Mouse (Mus musculus) hindbrain, embryonic 16.5 days (tissue): ENCODE measurements at regions not wholly inside any gene's neighbourhood (a gene's known extent, or its start where the extent isn't known, plus 50 kb on each side); places are given as distances from the start of the nearest gene placed in this dataset.

Experiments used
- ATAC-seq: fragments of 200-750 bp; cut with Nextera tagmentation; 2 replicates; pipeline ENCODE4 v1.8.0; 2017; ENCODE audit warnings: moderate TSS enrichment, moderate library complexity
- H3K27ac ChIP-seq: fragments of 300-500 bp; sonication (generic); 2 replicates; pipeline ENCODE4 v1.5.1; 2014; ENCODE audit warnings: low read depth, mild to moderate bottlenecking, control low read depth, low read length, moderate library complexity
- H3K27me3 ChIP-seq: fragments of 300-500 bp; sonication (generic); replicated peaks from 2 replicates; pipeline ENCODE4 v1.6.1; 2014; ENCODE audit warnings: low read length; ENCODE audit not compliant: control insufficient read depth, insufficient read depth
- H3K36me3 ChIP-seq: fragments of 300-500 bp; sonication (generic); 2 replicates; pipeline ENCODE4 v1.6.1; 2014; ENCODE audit warnings: mild to moderate bottlenecking, low read length, moderate library complexity, mixed read lengths; ENCODE audit not compliant: control insufficient read depth, insufficient read depth
- H3K4me1 ChIP-seq: fragments of 300-500 bp; sonication (generic); 2 replicates; pipeline ENCODE4 v1.6.1; 2014; ENCODE audit warnings: low read depth, low read length; ENCODE audit not compliant: control insufficient read depth, insufficient read depth
- H3K4me2 ChIP-seq: fragments of 300-500 bp; sonication (generic); 2 replicates; pipeline ENCODE4 v1.6.1; 2014; ENCODE audit warnings: mild to moderate bottlenecking, low read length, control low read depth, moderate library complexity
- H3K4me3 ChIP-seq: fragments of 300-500 bp; sonication (generic); 2 replicates; pipeline ENCODE4 v1.5.1; 2014; ENCODE audit warnings: mild to moderate bottlenecking, low read length, control low read depth, moderate library complexity
- H3K9ac ChIP-seq: fragments of 300-500 bp; sonication (generic); 2 replicates; pipeline ENCODE4 v1.6.1; 2014; ENCODE audit warnings: low read depth, mild to moderate bottlenecking, control low read depth, low read length, moderate library complexity
- H3K9me3 ChIP-seq: fragments of 300-500 bp; sonication (generic); 2 replicates; pipeline ENCODE4 v1.6.1; 2014; ENCODE audit warnings: mild to moderate bottlenecking, low read length, moderate library complexity; ENCODE audit not compliant: control insufficient read depth
- WGBS: fragments of 180-500 bp; shearing (Covaris S2); extraction: QIAGEN DNeasy Blood & Tissue Kit; methylation state at CpG from one replicate; pipeline ENCODE4 v1.1.7; 2014; 5-methylcytosine and 5-hydroxymethylcytosine counted together

DNA sequence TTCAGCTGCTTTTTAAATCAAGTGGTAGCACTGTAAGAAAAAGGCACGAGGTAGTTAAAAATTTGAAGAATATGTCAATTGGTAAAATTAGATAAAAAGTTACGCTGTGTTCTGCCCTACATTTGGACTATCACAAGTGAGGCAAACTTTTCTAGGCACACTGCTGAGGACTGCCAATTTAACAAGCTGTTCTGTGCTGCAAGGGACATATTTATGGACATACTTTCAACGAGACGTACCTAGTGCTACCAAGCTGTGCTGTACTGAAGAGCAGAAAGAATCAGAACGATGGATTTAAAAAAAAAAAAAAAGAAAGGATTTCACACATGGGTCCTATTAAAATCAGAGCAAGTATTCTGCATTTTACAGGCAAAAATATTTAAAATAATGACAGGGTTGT, 692.1 kb downstream of the Cypt12 start:
- ATAC-seq = no peak
- Histone ChIP-seq H3K4me3 (no peak overlapping the region), H3K9me3 (no peaks in the 10 kb centered on the region), H3K4me1 (no peaks in the 10 kb centered on the region), H3K36me3 (no peaks in the 10 kb centered on the region), H3K4me2 (no peak overlapping the region), H3K9ac (no peak overlapping the region), H3K27ac (no peak overlapping the region), H3K27me3 (no peaks in the 10 kb centered on the region)
- 82% methylated on average over 5 of the region's 5 CpGs for WGBS

DNA sequence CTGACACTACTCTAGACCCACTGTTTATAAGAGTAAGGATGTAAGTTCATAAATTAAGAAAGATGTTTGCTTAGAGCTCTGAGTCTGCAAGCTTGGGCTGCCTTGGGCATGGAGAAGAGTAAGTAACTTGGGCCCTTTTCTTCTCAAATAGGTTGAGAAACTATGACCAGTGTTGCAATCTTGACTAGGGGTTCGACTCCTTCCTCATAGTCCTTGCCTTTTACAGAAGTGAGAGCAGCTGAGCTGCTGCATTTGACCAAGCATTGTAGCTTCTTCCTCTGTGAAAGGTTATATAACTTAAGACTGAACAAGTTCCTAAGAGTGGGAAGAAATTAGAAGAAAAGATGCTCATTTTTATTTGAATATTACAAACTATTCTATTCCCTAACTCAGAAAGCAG, 693.5 kb downstream of the Cypt12 start:
- Histone ChIP-seq H3K4me3 (no peak overlapping the region), H3K9ac (no peak overlapping the region), H3K27me3 (no peaks in the 10 kb centered on the region), H3K4me1 (no peaks in the 10 kb centered on the region), H3K36me3 (no peaks in the 10 kb centered on the region), H3K9me3 (no peaks in the 10 kb centered on the region), H3K27ac (no peak overlapping the region), H3K4me2 (no peak overlapping the region)
- WGBS = 80% methylated on average over 1 of the region's 1 CpGs
- ATAC-seq = no peak

DNA sequence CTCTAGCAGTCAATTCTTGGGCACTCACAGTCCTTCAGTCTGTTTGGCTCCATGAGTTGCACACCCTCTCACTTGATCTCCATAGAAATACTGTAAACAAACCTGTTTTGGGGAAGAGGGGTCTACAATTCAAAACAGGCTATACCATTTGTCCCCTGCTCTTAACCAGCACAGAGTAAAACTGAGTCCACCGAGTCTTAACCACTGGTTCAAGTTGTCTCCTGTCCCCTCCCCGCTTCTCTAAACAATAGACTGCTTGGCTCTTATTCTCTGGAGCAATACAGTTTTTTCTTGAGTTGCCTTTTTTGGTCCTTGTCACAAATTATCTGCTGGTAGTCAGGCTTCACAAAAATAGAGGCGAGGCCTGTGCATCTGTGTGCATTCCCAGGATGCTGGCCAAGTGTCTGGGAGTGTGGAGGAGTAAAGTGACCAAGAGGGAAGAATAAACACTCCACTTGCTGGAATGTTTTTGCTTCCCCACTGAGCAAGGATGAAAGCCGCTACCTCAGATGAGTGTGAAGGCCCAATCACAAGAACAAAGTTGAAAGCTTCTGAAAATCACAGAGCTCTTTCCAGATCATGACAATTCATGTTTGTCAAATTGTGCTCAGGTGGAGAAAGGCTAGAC, 695.3 kb downstream of the Cypt12 start:
- Histone ChIP-seq H3K9me3 (no peaks in the 10 kb centered on the region), H3K27me3 (no peaks in the 10 kb centered on the region), H3K27ac (no peak overlapping the region), H3K4me2 (no peak overlapping the region), H3K4me3 (no peak overlapping the region), H3K36me3 (no peaks in the 10 kb centered on the region), H3K4me1 (no peaks in the 10 kb centered on the region), H3K9ac (no peak overlapping the region)
- 79% methylated on average over 4 of the region's 4 CpGs for WGBS
- ATAC-seq = no peak

DNA sequence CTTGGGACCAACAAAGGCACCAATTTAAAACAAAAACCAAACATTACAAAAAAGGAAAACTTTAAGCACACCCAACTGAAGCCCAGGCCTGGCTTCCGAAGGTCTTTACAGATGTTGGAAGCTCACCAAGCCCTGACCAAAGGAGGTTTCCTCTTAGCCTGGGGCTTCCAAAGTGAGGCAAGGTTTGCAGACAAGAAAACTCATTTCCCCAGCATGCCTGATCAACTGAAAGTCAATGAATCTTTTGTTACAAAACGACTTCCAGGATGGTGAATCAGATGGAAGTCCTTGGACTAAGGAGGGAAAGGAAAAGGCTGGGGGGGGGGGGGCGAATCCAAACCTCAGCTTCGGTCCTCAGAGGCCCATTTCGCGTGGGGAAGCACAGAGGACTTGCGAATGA, 697.3 kb downstream of the Cypt12 start:
- ATAC-seq = no peak
- Histone ChIP-seq H3K9me3 (no peaks in the 10 kb centered on the region), H3K27ac (no peak overlapping the region), H3K4me1 (no peaks in the 10 kb centered on the region), H3K9ac (no peak overlapping the region), H3K4me3 (no peak overlapping the region), H3K27me3 (no peaks in the 10 kb centered on the region), H3K4me2 (no peak overlapping the region), H3K36me3 (no peaks in the 10 kb centered on the region)
- 58% methylated on average over 7 of the region's 7 CpGs for WGBS

DNA sequence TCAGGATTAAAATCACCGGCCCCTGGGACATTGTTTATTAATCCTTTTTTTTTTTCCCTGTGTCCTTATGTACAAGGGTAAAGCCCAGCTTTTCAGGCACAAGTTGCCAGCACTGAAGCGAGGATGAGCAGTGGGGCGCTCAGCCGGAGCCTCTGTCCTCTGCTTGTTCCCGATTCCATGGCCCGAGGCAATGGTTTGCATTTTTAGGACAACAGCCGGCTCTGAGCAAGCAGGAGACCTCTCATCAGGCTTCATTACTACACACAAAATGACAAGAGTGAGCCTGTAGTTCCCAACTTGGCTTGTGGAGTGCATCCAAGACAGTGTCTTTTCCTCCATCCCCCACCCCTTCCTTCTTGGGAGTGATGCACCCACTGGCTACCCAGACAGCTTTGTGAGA, 697.7 kb downstream of the Cypt12 start:
- no peaks in the 10 kb centered on the region for H3K9me3 ChIP-seq
- WGBS = 55% methylated on average over 7 of the region's 7 CpGs
- H3K4me1 ChIP-seq = no peaks in the 10 kb centered on the region
- no peak overlapping the region for H3K27ac ChIP-seq
- no peak overlapping the region for H3K9ac ChIP-seq
- H3K4me2 ChIP-seq = no peak overlapping the region
- peak; percentile 67; the same call in 1 of the 2 replicates for ATAC-seq
- H3K4me3 ChIP-seq = no peak overlapping the region
- H3K27me3 ChIP-seq = no peaks in the 10 kb centered on the region
- H3K36me3 ChIP-seq = no peaks in the 10 kb centered on the region

DNA sequence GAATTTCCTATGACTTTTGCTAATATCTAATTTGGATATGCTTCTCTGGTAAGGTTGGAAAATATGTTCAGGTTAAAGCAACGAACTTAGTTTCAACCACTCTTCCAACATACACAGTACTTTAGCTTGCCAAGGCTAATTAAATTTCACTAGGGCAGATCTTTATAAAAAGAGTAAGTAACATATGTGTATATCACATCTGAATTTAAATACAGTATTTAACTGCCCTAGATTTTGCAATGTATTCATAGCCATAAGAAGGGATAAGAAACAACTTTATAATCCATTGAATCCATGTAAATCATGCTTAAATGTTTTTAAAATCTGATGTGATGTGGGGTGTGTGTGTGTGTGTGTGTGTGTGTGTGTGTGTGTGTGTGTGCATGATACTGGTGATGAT, 705.3 kb downstream of the Cypt12 start:
- H3K9me3 ChIP-seq = no peaks in the 10 kb centered on the region
- no peak for ATAC-seq
- no peaks in the 10 kb centered on the region for H3K4me1 ChIP-seq
- WGBS = 91% methylated on average over 1 of the region's 1 CpGs
- no peaks in the 10 kb centered on the region for H3K36me3 ChIP-seq
- no peak overlapping the region for H3K4me2 ChIP-seq
- no peak overlapping the region for H3K4me3 ChIP-seq
- no peak overlapping the region for H3K27ac ChIP-seq
- H3K27me3 ChIP-seq = no peaks in the 10 kb centered on the region
- H3K9ac ChIP-seq = no peak overlapping the region

DNA sequence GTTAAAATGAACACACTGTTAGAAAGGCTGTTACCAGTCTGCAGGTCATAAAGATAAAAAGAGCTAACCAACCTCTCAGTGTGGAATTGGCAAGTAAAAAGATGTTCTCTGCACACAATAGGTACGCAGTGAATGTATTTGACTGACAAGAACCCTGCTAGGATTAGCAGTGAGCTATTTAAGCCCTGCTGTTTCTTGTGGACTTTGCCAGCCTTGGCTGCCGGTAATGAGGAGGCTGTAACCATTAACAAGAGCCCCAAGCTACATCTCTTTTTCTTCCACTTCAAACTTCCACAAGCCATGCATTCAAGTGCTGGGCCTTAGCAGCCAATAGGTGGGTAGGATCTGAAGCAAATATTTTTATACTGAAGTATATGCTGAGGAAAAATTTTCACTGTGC, 717.5 kb downstream of the Cypt12 start:
- H3K27ac ChIP-seq = no peak overlapping the region
- no peak overlapping the region for H3K4me3 ChIP-seq
- no peak overlapping the region for H3K9ac ChIP-seq
- H3K4me1 ChIP-seq = no peaks in the 10 kb centered on the region
- ATAC-seq = peak; percentile 45
- no peak overlapping the region for H3K4me2 ChIP-seq
- no peaks in the 10 kb centered on the region for H3K9me3 ChIP-seq
- no peaks in the 10 kb centered on the region for H3K27me3 ChIP-seq
- no peaks in the 10 kb centered on the region for H3K36me3 ChIP-seq
- 9% methylated on average over 2 of the region's 2 CpGs for WGBS

DNA sequence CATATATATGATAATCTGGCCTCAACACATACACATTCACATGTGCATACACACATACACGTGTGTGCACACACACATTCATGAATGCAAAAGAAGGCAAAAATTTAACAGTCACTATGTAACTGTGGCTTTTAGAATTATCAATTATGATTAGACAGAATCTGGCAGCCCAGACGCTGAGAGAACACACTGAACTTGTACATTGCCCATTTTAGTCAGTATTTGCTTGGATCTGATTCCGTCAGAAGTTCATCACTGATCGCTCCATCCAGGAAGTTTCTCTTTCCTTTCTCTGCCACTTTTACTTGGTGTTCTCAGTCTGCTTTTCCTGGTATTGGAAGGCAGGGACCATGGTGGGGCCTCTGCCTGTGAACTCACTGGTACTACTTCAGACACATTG, 719.5 kb downstream of the Cypt12 start:
- H3K27me3 ChIP-seq = no peaks in the 10 kb centered on the region
- WGBS = 87% methylated on average over 4 of the region's 4 CpGs

DNA sequence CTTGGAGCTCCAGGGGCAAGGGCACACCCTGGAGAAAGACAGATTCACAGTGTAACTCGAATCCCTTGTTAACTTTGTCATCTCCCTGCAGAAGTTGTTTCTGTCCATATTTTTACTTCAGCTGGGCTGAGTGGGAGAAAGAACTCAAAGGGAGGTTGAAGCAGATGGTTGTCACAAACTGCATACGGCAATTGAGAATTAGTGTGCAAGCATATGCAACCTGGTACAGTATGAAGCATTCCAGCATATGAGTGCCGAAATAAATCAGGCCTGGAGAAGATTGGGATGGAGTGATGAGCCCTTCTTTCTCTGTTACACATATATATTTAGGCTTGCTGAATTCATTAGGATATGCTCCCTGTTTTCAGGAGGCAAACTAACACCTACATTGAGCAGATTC, 720.7 kb downstream of the Cypt12 start:
- no peak overlapping the region for H3K4me3 ChIP-seq
- H3K9ac ChIP-seq = no peak overlapping the region
- 82% methylated on average over 3 of the region's 3 CpGs for WGBS
- H3K27ac ChIP-seq = no peak overlapping the region
- no peak for ATAC-seq
- no peaks in the 10 kb centered on the region for H3K4me1 ChIP-seq
- H3K9me3 ChIP-seq = no peaks in the 10 kb centered on the region
- H3K36me3 ChIP-seq = no peaks in the 10 kb centered on the region
- no peaks in the 10 kb centered on the region for H3K27me3 ChIP-seq
- H3K4me2 ChIP-seq = no peak overlapping the region

More for the DNA sequence above, 719.5 kb downstream of the Cypt12 start:
- no peaks in the 10 kb centered on the region for H3K9me3 ChIP-seq
- no peak overlapping the region for H3K4me2 ChIP-seq
- H3K36me3 ChIP-seq = no peaks in the 10 kb centered on the region
- ATAC-seq = no peak
- no peak overlapping the region for H3K27ac ChIP-seq
- H3K4me1 ChIP-seq = no peaks in the 10 kb centered on the region
- no peak overlapping the region for H3K4me3 ChIP-seq
- no peak overlapping the region for H3K9ac ChIP-seq

DNA sequence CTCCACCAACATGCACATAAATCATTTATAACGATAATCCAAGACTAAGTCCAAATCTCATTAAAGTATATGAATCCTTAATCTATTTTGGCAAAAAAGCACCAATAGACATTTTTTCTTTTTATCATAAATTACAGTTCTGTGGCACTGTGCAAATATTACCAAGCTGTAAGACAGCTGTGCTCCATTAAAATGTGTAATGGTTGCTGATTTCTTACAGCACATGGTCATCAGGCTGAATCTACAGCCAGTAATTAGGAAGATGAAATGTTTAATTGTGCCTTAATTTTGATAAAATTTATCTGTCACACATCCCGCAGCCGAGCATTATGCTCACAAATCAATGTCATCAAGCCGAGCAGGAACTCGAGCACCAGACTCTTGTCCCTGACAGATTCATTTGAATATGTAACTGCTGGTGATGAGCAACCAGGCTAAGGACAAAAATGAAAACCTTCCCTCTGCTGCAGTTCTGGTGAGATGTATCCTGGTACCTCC, 722.0 kb downstream of the Cypt12 start:
- H3K9me3 ChIP-seq = no peaks in the 10 kb centered on the region
- no peak overlapping the region for H3K9ac ChIP-seq
- no peak overlapping the region for H3K4me3 ChIP-seq
- H3K36me3 ChIP-seq = no peaks in the 10 kb centered on the region
- no peak; the same call in 1 of the 2 replicates for ATAC-seq
- no peaks in the 10 kb centered on the region for H3K4me1 ChIP-seq
- H3K4me2 ChIP-seq = no peak overlapping the region
- no peak overlapping the region for H3K27ac ChIP-seq
- H3K27me3 ChIP-seq = no peaks in the 10 kb centered on the region
- 49% methylated on average over 5 of the region's 5 CpGs for WGBS
